Mouse (Mus musculus) MEL (cell line): ENCODE results near the gene Batf3.

Source experiments
- CHD2 ChIP-seq: IDR thresholded peaks from 2 replicates; pipeline ENCODE4 v1.6.1; 2011; ENCODE audit warnings: low read length, improper control_type of control experiment
- CTCF ChIP-seq, 3 experiments: IDR thresholded peaks in 2 of 3; conservative IDR thresholded peaks in 1 of 3; 2 replicates each; pipeline ENCODE4 v1.5.1; 2011 to 2012; ENCODE audit warnings: low read length in 3 of 3, low read depth in 2 of 3, mild to moderate bottlenecking in 2 of 3, improper control_type of control experiment in 1 of 3, inconsistent platforms in 1 of 3, mixed read lengths in 1 of 3, moderate library complexity in 1 of 3; ENCODE audit not compliant: control insufficient read depth in 1 of 3, insufficient read depth in 1 of 3, poor library complexity in 1 of 3, severe bottlenecking in 1 of 3
- EP300 ChIP-seq, 2 experiments: IDR thresholded peaks; 2 replicates each; pipeline ENCODE4 v1.6.1; 2011; ENCODE audit warnings: improper control_type of control experiment in 2 of 2, low read length in 2 of 2, low read depth in 1 of 2, mild to moderate bottlenecking in 1 of 2
- GATA1 ChIP-seq: IDR thresholded peaks from 2 replicates; pipeline ENCODE4 v1.6.1; 2011; ENCODE audit warnings: low read depth, low read length, improper control_type of control experiment
- POLR2AphosphoS2 ChIP-seq: IDR thresholded peaks from 2 replicates; pipeline ENCODE4 v1.6.1; 2011; ENCODE audit warnings: low read length, improper control_type of control experiment
- ZMIZ1 ChIP-seq: IDR thresholded peaks from 2 replicates; pipeline ENCODE4 v1.6.1; 2012; ENCODE audit warnings: low read depth, mild to moderate bottlenecking, inconsistent platforms, low read length, improper control_type of control experiment, moderate library complexity

- no peak for TF ChIP-seq ZMIZ1
- TF ChIP-seq CTCF (IDR thresholded peaks at IDR 0.05 in 2 of 3, conservative IDR thresholded peaks at IDR 0.05 in 1 of 3; ENCODE audit: control insufficient read depth in 1 of 3, insufficient read depth in 1 of 3, low read depth in 2 of 3, low read length in 3 of 3, poor library complexity in 1 of 3, severe bottlenecking in 1 of 3): peak; percentile 51 to 68 (median 59)
- no peak for TF ChIP-seq CHD2
- no peak for TF ChIP-seq POLR2AphosphoS2
- TF ChIP-seq EP300 (IDR thresholded peaks at IDR 0.05; ENCODE audit: low read depth in 1 of 2, low read length in 2 of 2): no peak
- no peak for TF ChIP-seq GATA1
Observed at GRCm38 (mm10) chr1:191075199-191075883, 22.3 kb upstream of the Batf3 start.
